Mouse (Mus musculus) left cerebral cortex, postnatal 25 days (tissue): ENCODE measurements around the gene Cdkn1a. TPM values are rescaled to one million over a fixed set of nuclear protein-coding genes. Genes with fewer than 3 reads are reported as not detected.

Experiments
- DNase-seq, 2 experiments: peaks; one replicate each; pipeline ENCODE4 v3.0.0; 2022; ENCODE audit warnings: low spot score in 2 of 2, mixed read lengths in 1 of 2
- intact Hi-C: fragments of 180-260 bp; cut with DNase I; formaldehyde crosslinking; loops from one replicate; pipeline ENCODE4 v1.15.1; 2025
- total RNA-seq, 2 experiments: library from RNA; stranded (reverse); gene quantifications; 2 replicates each; pipeline ENCODE4 v1.2.3; 2021

The Cdkn1a gene
- total RNA-seq, 2 experiments from 2014 or later = 36.0 to 54.2 TPM

DNA sequence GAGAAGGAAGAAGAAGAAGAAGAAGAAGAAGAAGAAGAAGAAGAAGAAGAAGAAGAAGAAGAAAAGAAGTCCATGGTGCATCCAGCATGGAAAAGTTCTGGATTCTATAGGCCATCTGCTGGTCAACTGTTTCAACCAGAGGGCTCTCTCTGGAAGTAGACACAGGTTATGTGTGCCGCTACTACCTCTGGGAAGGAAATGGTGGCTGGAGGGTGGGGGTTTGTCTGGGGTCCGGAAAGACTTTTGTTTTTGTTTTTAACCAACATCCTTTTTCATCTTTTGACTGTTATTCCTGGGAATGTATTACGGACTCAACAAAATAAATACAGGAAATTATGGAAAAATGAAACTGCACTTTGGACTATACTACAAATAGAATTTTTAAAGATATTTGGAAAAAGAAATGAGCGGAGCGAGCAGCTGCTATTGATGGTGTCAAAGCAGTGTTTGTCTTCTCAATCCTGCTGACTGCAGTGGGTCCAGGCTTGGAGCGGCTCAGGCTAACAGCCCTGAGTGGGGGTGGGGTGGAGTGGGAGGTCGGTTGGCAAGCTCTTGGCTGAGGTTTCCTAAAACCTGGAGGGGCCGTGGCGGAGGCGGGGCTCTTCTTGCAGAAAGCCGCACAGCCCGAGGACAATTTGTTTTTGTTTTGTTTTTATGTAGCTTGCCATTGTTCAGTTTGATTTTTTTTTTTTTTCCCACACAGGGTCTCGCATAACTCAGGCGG, 12.8 kb upstream of the Cdkn1a start:
- intact Hi-C loops = loop anchor here (2.0 kb wide), 1 partner anchor 15 kb away; no protein-coding TSS in a partner anchor
- peak in 1 of 2 experiments; percentile 51 for DNase-seq

GRCm38 (mm10) chr17:29078519-29079383, 12.0 kb upstream of the Cdkn1a start:
- DNase-seq = peak in 1 of 2 experiments; percentile 49
- intact Hi-C loops = loop anchor here (2.0 kb wide), 1 partner anchor 14 kb away; no protein-coding TSS in a partner anchor

DNA sequence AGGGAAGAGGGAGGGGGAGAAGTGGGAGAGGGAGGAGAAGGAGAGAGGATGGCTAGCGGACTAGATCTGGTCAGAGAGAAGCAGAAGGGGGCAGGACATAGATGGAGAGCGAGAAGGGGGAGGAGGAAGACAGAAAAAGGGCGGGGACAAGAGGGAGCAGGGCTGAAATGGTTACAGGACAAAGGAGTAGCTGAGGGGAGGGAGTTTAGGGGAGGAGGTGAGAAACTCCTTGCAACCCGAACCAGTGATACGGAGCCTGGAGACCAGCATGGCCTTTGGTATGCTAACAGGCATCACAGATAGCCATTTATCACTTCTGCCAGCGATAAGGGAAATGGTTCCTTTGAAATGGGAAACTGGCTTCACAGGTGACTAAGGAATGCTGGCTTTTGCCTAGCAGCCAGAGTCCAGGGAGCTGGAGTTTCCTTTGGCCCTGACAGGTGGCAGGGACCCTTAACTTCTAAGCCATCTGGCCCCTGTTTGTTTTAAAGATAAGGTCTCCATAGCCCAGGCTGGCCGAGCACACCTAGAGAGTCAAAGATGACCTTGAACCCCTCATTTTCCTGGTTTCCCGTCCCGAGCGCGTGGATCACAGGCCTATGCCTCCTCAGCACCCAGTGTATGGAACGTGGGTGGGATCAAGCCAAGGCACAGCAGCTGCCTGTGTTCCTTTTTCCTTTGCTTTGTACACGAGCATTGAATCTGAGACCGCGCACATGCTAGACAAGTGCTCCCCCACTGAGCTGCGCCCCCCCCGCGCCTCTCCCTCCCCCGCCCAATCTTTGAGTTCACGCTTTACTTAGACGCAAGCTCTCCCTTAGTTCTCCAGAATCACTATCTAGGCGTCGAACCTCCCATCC, 9.8 kb upstream of the Cdkn1a start:
- intact Hi-C loops = no loop called here
- no peak for DNase-seq

DNA sequence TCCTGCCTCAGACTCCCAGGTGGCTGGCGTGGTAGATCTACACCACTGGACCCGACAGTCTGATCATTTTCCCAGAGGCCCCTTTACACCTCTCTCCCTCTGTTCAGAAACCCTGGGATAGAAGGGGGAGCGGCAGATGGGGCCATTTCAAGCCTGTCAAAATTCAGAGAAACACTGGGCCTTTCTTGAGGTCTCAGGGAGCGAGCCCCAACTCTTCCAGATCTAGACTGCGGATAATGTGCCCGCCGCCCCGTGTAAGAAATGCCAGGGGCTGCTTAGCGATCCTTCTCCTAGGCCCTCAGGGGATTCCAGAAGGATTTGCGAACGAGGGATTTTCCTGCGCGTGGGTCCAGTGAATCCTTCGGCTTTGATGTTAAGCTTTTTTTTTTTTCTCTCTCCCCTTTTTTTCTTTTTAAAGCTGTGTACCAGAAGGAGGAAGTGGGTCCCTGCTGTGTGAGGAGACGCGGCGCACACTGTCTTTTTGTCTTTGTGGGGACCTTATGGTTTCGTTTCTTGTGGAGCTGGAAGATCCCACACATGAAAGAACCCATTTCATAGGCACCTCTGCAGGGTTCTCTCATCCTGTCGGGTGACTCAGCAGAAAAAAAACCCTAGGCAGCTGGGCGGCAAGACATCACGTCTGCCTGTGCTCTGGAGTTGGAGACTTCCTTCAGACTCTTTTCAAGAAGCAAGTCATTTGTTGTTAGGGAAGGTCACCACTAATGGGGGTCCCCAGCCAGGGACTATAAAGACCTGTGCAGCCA, 9.0 kb upstream of the Cdkn1a start:
- intact Hi-C loops = no loop called here
- DNase-seq = peak; percentile 52 to 81

DNA sequence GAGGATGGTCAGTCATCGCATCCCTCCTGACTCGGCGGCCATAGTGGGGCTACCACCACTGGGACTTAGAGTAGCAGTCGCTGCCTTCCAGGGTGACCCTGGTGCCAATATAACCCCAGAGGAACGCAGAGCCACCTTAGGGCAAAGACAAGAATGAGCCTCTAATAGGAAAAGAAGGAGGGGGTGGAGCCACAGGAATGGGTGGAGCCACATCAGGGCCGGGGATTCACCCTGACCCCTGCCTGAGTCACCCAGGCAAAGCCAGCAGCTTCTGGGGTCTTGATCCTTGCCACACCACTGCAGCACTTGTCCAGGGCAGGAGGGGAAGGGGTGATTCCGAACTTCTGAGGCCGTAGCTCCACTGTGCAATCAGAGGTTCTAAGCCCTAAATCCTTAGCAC, 7.2 kb upstream of the Cdkn1a start:
- intact Hi-C loops = no loop called here
- DNase-seq = no peak

DNA sequence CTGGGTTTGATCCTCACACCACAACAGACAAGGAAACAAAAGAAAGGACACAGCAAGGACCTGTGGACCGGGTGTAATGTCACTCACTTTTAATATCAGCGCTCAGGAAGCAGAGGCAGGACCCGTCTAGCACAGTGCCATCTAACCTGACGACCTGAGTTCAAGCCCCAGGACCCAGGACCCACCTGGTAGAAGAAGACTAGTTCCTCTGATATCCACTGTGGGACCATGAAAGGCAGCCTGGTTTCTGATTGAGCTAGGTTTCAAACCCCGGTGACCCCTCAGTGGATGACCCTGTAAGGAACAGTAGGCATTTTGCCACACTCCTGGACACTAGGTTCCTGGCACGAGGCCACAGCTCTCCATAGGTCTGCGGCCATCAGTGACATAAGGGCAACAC, 6.1 kb upstream of the Cdkn1a start:
- intact Hi-C loops = no loop called here
- no peak for DNase-seq

- intact Hi-C loops = no loop called here
- no peak for DNase-seq
Measured at GRCm38 (mm10) chr17:29085266-29085665, 5.5 kb upstream of the Cdkn1a start.

DNA sequence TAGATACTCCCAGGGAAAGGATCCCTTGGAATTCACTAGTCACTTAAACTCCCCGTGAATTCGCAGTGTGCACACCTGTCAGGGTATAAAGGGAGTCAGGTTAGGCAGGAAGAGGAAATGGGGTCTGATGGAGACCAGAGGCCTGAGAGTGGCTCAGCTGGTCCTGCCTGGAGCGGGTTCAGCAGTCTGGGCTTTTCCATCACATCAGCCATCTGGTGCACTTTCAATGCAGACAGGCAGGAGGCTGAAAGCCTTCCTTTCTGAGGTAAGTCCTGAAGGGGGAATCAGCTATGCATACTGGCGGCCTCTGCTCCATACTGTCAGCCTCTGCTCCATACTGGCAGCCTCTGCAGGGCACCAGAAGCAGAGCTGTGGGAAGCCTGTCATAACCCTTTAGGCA, 3.9 kb upstream of the Cdkn1a start:
- intact Hi-C loops = no loop called here
- DNase-seq = no peak

DNA sequence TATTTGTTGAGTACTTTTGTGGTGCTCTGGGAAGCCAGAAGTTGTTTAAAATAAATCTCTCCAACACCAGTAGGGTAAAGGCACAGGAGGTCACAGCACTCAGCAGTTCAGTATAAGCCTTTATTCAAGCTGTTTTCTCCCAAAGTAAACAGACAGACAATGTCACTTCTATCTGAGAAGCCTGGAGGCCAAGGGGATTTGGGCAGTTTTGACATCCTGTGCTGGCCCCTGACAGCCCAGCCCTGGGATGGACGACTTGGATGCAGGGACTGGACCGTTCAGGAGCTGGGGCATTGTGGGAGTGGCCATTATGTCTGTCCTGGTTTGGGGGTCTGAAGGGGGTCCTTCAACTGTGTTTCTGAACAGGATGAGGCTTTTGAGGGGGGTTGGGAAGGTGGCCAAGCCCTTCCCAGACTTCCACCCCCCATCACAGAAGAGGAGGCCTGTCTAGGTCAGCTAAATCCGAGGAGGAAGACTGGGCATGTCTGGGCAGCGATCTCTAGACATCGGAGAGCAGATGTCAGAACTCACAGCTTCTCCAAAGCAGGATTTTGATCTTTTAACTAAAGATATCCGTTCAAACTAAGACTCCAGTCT, 670 bp downstream of the Cdkn1a start:
- no peak for DNase-seq

GRCm38 (mm10) chr17:29092497-29092896, 1.7 kb downstream of the Cdkn1a start:
- DNase-seq = no peak
- intact Hi-C loops = loop anchor here (2.0 to 5.0 kb wide), 2 partner anchors 14 to 155 kb away; no protein-coding TSS in a partner anchor

More for the DNA sequence above, 670 bp downstream of the Cdkn1a start:
- intact Hi-C loops = loop anchor here (5.0 kb wide), 1 partner anchor 156 kb away; no protein-coding TSS in a partner anchor

- intact Hi-C loops = loop anchor here (2.0 to 5.0 kb wide), 2 partner anchors 15 to 154 kb away; no protein-coding TSS in a partner anchor
- peak; percentile 71 to 85 for DNase-seq
Measured at GRCm38 (mm10) chr17:29093110-29093952, 2.6 kb downstream of the Cdkn1a start.

DNA sequence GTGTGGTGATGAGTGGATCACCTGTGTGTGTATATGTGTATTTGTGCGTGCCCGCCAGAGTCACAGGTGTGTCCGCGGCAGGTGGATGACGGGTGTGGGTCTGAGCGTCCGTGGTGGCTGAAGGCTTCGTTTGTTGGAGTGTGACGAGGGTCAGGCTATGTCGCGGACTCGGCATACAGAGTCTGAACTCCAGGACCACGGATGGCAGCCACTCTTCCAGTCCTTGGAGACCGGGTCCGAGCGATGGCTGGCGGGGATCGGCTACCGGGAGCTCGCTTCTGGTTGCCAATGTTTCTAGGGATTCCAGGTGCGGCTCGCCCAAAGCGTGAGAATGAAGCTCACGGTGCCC, 3.2 kb downstream of the Cdkn1a start:
- intact Hi-C loops = loop anchor here (2.0 to 5.0 kb wide), 3 partner anchors 15 to 153 kb away; no protein-coding TSS in a partner anchor

GRCm38 (mm10) chr17:29094310-29095181, 3.8 kb downstream of the Cdkn1a start:
- DNase-seq = peak; percentile 33 to 41
- intact Hi-C loops = loop anchor here (1.0 to 5.0 kb wide), 3 partner anchors 45 to 153 kb away; no protein-coding TSS in a partner anchor

More for the DNA sequence above, 3.2 kb downstream of the Cdkn1a start:
- no peak for DNase-seq

GRCm38 (mm10) chr17:29095201-29095733, 4.5 kb downstream of the Cdkn1a start:
- intact Hi-C loops = loop anchor here (1.0 to 2.0 kb wide), 2 partner anchors 46 to 76 kb away; no protein-coding TSS in a partner anchor
- DNase-seq = peak; percentile 96 to 98

DNA sequence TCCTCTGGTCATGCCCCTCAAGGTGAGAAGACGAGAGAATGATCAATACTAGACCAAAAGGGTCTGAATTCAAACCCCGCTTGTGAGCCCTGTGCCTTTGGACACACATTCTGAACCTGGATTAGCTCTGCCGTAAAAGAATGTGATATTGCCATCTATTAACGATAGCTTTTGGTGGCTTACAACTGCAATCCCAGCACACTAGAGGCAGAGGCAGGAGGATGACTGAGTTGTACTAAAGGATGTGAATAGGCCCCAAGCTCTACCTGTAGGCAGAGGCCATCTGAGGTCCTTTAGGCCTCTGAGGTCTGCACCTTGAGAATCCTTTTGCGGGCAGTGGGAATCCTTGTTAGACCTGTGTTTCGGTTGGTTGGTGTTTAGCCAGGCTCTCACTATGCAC, 5.5 kb downstream of the Cdkn1a start:
- DNase-seq = no peak
- intact Hi-C loops = no loop called here

DNA sequence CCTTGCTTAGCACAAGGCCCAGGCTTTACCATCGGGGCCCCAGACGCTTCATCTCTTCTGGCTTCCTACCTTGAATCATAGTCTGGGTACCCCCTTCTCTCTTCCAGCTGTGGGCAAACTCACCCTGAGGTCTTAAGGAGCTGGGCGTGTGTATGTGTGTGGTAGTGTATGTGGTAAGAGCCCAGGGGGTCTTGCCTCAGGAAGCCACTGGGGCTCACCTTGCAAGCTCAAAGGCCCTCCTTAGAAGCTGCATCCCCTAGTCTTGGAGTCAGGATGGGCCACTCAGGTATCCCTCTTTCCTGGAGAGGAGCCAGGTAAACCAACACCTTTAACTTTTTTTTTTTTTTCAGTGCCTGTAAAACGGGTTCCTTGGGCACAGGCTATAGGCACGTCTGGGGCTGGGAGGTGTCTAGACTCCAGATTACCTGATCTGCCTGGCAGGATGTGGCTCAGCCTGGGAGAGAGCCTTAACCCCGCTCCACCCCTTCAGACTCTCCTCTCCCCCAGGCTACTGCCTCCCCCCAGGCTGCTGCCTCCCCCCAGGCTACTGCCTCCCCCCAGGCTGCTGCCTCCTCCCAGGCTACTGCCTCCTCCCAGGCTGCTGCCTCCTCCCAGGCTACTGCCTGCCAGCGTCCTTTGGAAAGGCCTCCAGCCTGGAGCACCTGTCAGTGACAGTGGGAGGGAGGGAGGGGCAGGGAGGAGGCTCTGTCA, 6.2 kb downstream of the Cdkn1a start:
- no peak for DNase-seq
- intact Hi-C loops = no loop called here
